Mouse (Mus musculus) forebrain, embryonic 14.5 days (tissue): Measurements from ENCODE around the gene Lemd1. TPM values are rescaled to one million over a fixed set of nuclear protein-coding genes. Genes with fewer than 3 reads are reported as not detected.
A peak's percentile ranks its signal among the peaks of the same experiment; 100 is the strongest.

Experiments used
- ATAC-seq: fragments of 200-750 bp; cut with Nextera tagmentation; 2 replicates; pipeline ENCODE4 v1.8.0; 2017; ENCODE audit warnings: mild to moderate bottlenecking, moderate library complexity
- DNase-seq: peaks from one replicate; pipeline ENCODE4 v3.0.0-alpha.2; 2015; ENCODE audit warnings: low spot score
- H3K27ac ChIP-seq: fragments of 300-500 bp; sonication (generic); 2 replicates; pipeline ENCODE4 v1.5.1; 2014; ENCODE audit warnings: low read depth, mild to moderate bottlenecking, control low read depth, low read length, moderate library complexity
- H3K27me3 ChIP-seq: fragments of 300-500 bp; sonication (generic); replicated peaks from 2 replicates; pipeline ENCODE4 v1.6.1; 2014; ENCODE audit warnings: low read length, control low read depth, mixed read lengths; ENCODE audit not compliant: control insufficient read depth, insufficient read depth
- H3K36me3 ChIP-seq: fragments of 300-500 bp; sonication (generic); 2 replicates; pipeline ENCODE4 v1.6.1; 2014; ENCODE audit warnings: low read length, control low read depth; ENCODE audit not compliant: control insufficient read depth, insufficient read depth
- H3K4me1 ChIP-seq: fragments of 300-500 bp; sonication (generic); 2 replicates; pipeline ENCODE4 v1.6.1; 2014; ENCODE audit warnings: antibody characterized with exemption, low read length, control low read depth; ENCODE audit not compliant: control insufficient read depth, insufficient read depth
- H3K4me2 ChIP-seq: fragments of 300-500 bp; sonication (generic); 2 replicates; pipeline ENCODE4 v1.6.1; 2014; ENCODE audit warnings: mild to moderate bottlenecking, control low read depth, low read length
- H3K4me3 ChIP-seq: fragments of 300-500 bp; sonication (generic); 2 replicates; pipeline ENCODE4 v1.5.1; 2014; ENCODE audit warnings: low read depth, low read length, control low read depth
- H3K9ac ChIP-seq: fragments of 300-500 bp; sonication (generic); 2 replicates; pipeline ENCODE4 v1.6.1; 2014; ENCODE audit warnings: mild to moderate bottlenecking, low read length, control low read depth, moderate library complexity
- H3K9me3 ChIP-seq: fragments of 300-500 bp; sonication (generic); replicated peaks from 2 replicates; pipeline ENCODE4 v1.6.1; 2016; ENCODE audit warnings: low read length, control low read depth, mixed read lengths; ENCODE audit not compliant: control insufficient read depth
- WGBS: fragments of 180-500 bp; shearing (Covaris S2); extraction: QIAGEN DNeasy Blood & Tissue Kit; methylation state at CpG from one replicate; pipeline ENCODE4 v1.1.7; 2014; 5-methylcytosine and 5-hydroxymethylcytosine counted together
- microRNA counts: library from miRNA; unstranded; fragments of <30 nt; microRNA quantifications from one replicate; lab custom pipeline; 2016
- microRNA-seq: library from miRNA; unstranded; fragments of <30 nt; microRNA quantifications from one replicate; pipeline ENCODE4, GENCODE M21; 2016
- polyA plus RNA-seq: library from polyadenylated mRNA; unstranded; fragments of >200 nt; fragmentation: Nextera tagmentation; extraction: Ambion mirVana; gene quantifications from 2 replicates; pipeline ENCODE4 v1.2.1, GENCODE M21; 2014

Gene Lemd1
- polyA plus RNA-seq, 1 experiment from 2014 or later: 18.7 TPM

GRCm38 (mm10) chr1:132302341-132302866, 111.2 kb downstream of the Lemd1 start:
- Histone ChIP-seq H3K27ac (no peak overlapping the region), H3K27me3 (0 out of 2 replicates have a peak, but pooled peaks cover 3% of the 10 kb centered on the region), H3K9me3 (no peaks in the 10 kb centered on the region), H3K4me1 (peaks cover 11% of the 10 kb centered on the region; the same call in 1 of the 2 replicates), H3K4me3 (no peak overlapping the region), H3K4me2 (no peak overlapping the region), H3K36me3 (no peaks in the 10 kb centered on the region), H3K9ac (no peak overlapping the region)
- ATAC-seq (no peak), DNase-seq (no peak)
- WGBS: 94% methylated on average over 9 of the region's 9 CpGs

DNA sequence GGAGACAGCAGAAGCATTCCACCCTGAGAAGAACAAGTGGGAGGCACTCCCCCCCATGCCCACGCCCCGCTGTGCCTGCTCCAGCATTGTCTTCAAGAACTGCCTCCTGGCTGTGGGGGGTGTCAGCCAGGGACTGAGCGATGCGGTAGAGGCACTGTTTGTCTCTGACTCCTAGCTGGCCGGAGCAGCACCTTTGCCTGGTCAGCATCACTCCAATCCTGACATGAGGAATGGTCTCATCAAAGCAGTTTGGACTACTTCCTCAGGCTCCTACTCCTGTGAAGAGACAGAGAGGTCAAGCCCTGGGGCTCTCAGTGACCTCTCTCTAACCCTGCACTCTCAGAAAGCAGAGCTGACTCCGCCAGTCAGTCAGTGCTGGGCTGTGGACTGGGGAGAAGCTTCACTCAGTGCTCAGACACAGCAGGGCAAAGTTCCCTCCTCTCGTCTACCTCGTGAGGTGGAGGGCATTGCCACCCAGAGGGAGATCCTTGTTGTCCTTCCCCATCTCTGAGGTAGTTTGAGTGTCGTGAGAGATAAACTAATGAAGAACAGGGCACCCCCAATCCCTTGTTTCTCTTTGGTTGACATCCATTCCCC, 113.5 kb downstream of the Lemd1 start:
- ATAC-seq (no peak), DNase-seq (no peak)
- no peaks in the 10 kb centered on the region for H3K4me1 ChIP-seq
- H3K27ac ChIP-seq: no peak overlapping the region
- 0 out of 2 replicates have a peak, but pooled peaks cover 1% of the 10 kb centered on the region for H3K27me3 ChIP-seq
- no peak overlapping the region for H3K4me3 ChIP-seq
- no peaks in the 10 kb centered on the region for H3K36me3 ChIP-seq
- H3K4me2 ChIP-seq: no peak overlapping the region
- 70% methylated on average over 9 of the region's 9 CpGs for WGBS
- H3K9me3 ChIP-seq: no peaks in the 10 kb centered on the region
- no peak overlapping the region for H3K9ac ChIP-seq

DNA sequence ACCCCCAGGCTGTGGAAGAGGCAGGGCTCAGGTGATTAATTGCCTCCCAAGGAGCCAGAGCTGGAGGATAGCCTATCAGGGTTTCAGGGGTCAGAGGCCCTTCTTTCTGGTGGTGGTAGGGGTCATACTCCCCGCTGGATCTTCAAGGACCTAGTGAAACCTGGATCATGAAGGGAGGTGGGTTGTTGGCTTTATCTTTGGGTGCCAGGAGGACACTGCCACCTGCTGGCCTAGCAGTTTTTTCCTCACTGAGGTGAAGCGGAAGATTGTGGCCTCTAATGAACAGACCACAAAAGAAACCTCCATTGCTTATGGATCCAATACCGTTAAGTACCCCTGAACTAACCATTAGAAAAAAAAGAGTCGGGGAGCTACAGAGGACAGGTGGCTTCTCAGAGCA, 114.9 kb downstream of the Lemd1 start:
- peak; percentile 62 for DNase-seq
- 40% methylated on average over 4 of the region's 4 CpGs for WGBS

GRCm38 (mm10) chr1:132306808-132307207, 115.6 kb downstream of the Lemd1 start:
- ATAC-seq (no peak), DNase-seq (no peak)
- WGBS: 27% methylated on average over 4 of the region's 4 CpGs
- H3K4me3 ChIP-seq: no peak overlapping the region
- no peak overlapping the region for H3K27ac ChIP-seq
- no peak overlapping the region for H3K4me2 ChIP-seq
- H3K27me3 ChIP-seq: no peaks in the 10 kb centered on the region
- H3K36me3 ChIP-seq: no peaks in the 10 kb centered on the region
- no peaks in the 10 kb centered on the region for H3K4me1 ChIP-seq
- H3K9ac ChIP-seq: no peak overlapping the region
- no peaks in the 10 kb centered on the region for H3K9me3 ChIP-seq

More for the DNA sequence above, 114.9 kb downstream of the Lemd1 start:
- no peaks in the 10 kb centered on the region for H3K36me3 ChIP-seq
- H3K4me2 ChIP-seq: no peak overlapping the region
- no peaks in the 10 kb centered on the region for H3K9me3 ChIP-seq
- H3K4me3 ChIP-seq: no peak overlapping the region
- H3K9ac ChIP-seq: no peak overlapping the region
- no peaks in the 10 kb centered on the region for H3K27me3 ChIP-seq
- no peak overlapping the region for H3K27ac ChIP-seq
- peak; percentile 40; the same call in 1 of the 2 replicates for ATAC-seq
- no peaks in the 10 kb centered on the region for H3K4me1 ChIP-seq

DNA sequence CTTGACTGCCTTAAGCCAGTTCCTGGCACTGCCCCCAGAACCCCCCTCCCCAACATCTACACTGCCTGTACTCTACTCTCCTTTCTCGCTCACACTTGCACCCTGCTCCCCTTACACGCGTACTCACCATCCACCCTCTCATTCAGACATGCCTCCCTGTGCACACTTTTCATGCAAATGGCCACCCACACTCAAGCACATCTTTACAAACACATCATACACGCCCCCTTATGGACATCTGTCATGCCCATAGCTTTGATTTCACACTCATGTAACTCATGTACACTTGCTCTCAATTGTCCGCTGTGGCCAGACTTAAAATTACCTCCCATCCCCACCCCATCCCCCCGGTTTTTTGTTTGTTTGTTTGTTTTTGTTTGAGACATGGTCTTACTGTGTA, 116.7 kb downstream of the Lemd1 start:
- Histone ChIP-seq H3K4me1 (no peaks in the 10 kb centered on the region), H3K4me3 (no peak overlapping the region), H3K27ac (no peak overlapping the region), H3K36me3 (no peaks in the 10 kb centered on the region), H3K4me2 (no peak overlapping the region), H3K27me3 (no peaks in the 10 kb centered on the region), H3K9me3 (no peaks in the 10 kb centered on the region), H3K9ac (no peak overlapping the region)
- ATAC-seq (no peak), DNase-seq (no peak)
- WGBS: 85% methylated on average over 6 of the region's 6 CpGs

DNA sequence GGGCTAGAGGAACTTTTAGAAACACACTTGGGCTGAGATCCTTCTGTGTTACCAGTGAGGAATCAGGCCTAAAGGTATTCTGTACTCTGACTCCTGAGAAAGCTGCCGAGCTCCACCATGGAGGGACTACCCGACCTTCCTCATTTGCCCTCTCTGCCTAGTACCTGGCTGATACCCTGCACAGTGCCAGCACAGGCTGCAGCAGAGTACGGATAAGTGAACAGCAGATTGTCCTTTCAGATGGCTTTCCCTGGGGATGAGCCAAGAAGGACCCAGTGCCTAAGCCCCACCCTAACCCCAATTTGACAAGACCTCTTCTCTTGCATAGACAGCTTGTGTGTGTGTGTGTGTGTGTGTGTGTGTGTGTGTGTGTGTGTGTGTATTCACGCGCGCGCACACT, 117.4 kb downstream of the Lemd1 start:
- H3K4me2 ChIP-seq: no peak overlapping the region
- 92% methylated on average over 7 of the region's 7 CpGs for WGBS
- no peaks in the 10 kb centered on the region for H3K4me1 ChIP-seq
- H3K27me3 ChIP-seq: no peaks in the 10 kb centered on the region
- no peak overlapping the region for H3K27ac ChIP-seq
- H3K9ac ChIP-seq: no peak overlapping the region
- H3K9me3 ChIP-seq: no peaks in the 10 kb centered on the region
- ATAC-seq (no peak), DNase-seq (no peak)
- no peaks in the 10 kb centered on the region for H3K36me3 ChIP-seq
- no peak overlapping the region for H3K4me3 ChIP-seq

MicroRNAs within 50 kb of the gene (microRNA counts, 519-probe panel; counts per million panel counts)
- 4,701 counts per million, percentile 67 among the panel's probes with 10 or more counts for microRNA mmu-miR-135b (lab: Ali Mortazavi, UCI)

Small RNA genes within 50 kb of the gene (microRNA-seq; reads per million reads assigned to microRNA genes)
- gene Mir135b: 6,351 reads per million, percentile 94 among the genes with 10 or more reads in this experiment

Other genes starting within 250 kb of the Lemd1 start
- 1.5 and 1.8 TPM in 2 replicates for gene Slc45a3, start 228.5 kb upstream of the Lemd1 start, polyA plus RNA-seq
- 14.8 and 17.0 TPM in 2 replicates for gene Elk4, start 183.8 kb upstream of the Lemd1 start, polyA plus RNA-seq
- 3.7 and 5.0 TPM in 2 replicates for gene Mfsd4a, start 123.4 kb upstream of the Lemd1 start, polyA plus RNA-seq
- 0.31 and 0.69 TPM in 2 replicates for gene Cdk18, start 51.7 kb upstream of the Lemd1 start, polyA plus RNA-seq
- 2.2 and 2.9 TPM in 2 replicates for gene AC124108.1, start within 50 bp of the Lemd1 start, polyA plus RNA-seq
- not detected in 2 replicates for gene Gm10188, start 38.3 kb downstream of the Lemd1 start, polyA plus RNA-seq
- 3.4 TPM in 2 replicates for gene Klhdc8a, start 107.2 kb downstream of the Lemd1 start, polyA plus RNA-seq
- 18.8 and 20.1 TPM in 2 replicates for gene Nuak2, start 124.7 kb downstream of the Lemd1 start, polyA plus RNA-seq
- 18.2 and 23.1 TPM in 2 replicates for gene Tmcc2, start 199.8 kb downstream of the Lemd1 start, polyA plus RNA-seq
- gene Dstyk, start 226.1 kb downstream of the Lemd1 start, polyA plus RNA-seq: 7.7 and 8.9 TPM in 2 replicates